Mouse (Mus musculus) CH12.LX (cell line): ENCODE results near the gene Olfr665. TPM values are rescaled to one million over a fixed set of nuclear protein-coding genes. Genes with fewer than 3 reads are reported as not detected.

ENCODE experiments used
- DNase-seq: peaks from one replicate; pipeline ENCODE4 v3.0.0-alpha.2; 2013; ENCODE audit errors: extremely low read depth
- H3K27ac ChIP-seq: 2 replicates; pipeline ENCODE4 v1.5.1; 2012; ENCODE audit warnings: low read depth, mild to moderate bottlenecking, control low read depth, moderate library complexity; ENCODE audit not compliant: insufficient read depth
- H3K27me3 ChIP-seq: replicated peaks from 2 replicates; pipeline ENCODE3; 2012; ENCODE audit warnings: inconsistent platforms
- H3K36me3 ChIP-seq, 2 experiments: replicated peaks in 1 of 2; 2 replicates each; pipeline versions ENCODE3 to v1.6.1; 2012; ENCODE audit warnings: inconsistent platforms in 1 of 2, low read length in 1 of 2, mild to moderate bottlenecking in 1 of 2, mixed read lengths in 1 of 2, moderate library complexity in 1 of 2; ENCODE audit not compliant: control insufficient read depth in 1 of 2, insufficient read depth in 1 of 2
- H3K4me1 ChIP-seq, 2 experiments: 2 replicates each; pipeline ENCODE4 v1.6.1; 2012; ENCODE audit warnings: inconsistent platforms in 1 of 2, moderate library complexity in 1 of 2; ENCODE audit not compliant: insufficient read depth in 2 of 2, control insufficient read depth in 1 of 2
- H3K4me2 ChIP-seq: 2 replicates; pipeline ENCODE4 v1.6.1; 2012; ENCODE audit warnings: low read depth, mild to moderate bottlenecking, control low read depth; ENCODE audit not compliant: poor library complexity, insufficient read depth, severe bottlenecking
- H3K4me3 ChIP-seq, 3 experiments: fragments of 150-350 bp in 1 of 3; sonication (generic) in 1 of 3; replicated peaks in 1 of 3; 2 replicates each; pipeline versions ENCODE3 to v1.5.1; 2011 to 2012; ENCODE audit warnings: low read depth in 2 of 3, low read length in 2 of 3, mild to moderate bottlenecking in 2 of 3, moderate library complexity in 2 of 3, control low read depth in 1 of 3, improper control_type of control experiment in 1 of 3, inconsistent platforms in 1 of 3, mixed read lengths in 1 of 3; ENCODE audit not compliant: poor library complexity in 1 of 3
- H3K79me2 ChIP-seq: replicated peaks from 2 replicates; pipeline ENCODE4 v1.6.1; 2012; ENCODE audit warnings: mild to moderate bottlenecking, moderate library complexity; ENCODE audit not compliant: control insufficient read depth, poor library complexity, insufficient read depth, severe bottlenecking; ENCODE audit errors: extremely low read depth
- H3K9ac ChIP-seq: 2 replicates; pipeline ENCODE4 v1.6.1; 2012; ENCODE audit warnings: low read depth, mild to moderate bottlenecking, control low read depth, moderate library complexity; ENCODE audit not compliant: insufficient read depth
- H3K9me3 ChIP-seq: replicated peaks from 2 replicates; pipeline ENCODE3; 2012; ENCODE audit warnings: low read length, inconsistent platforms, mixed read lengths
- BHLHE40 ChIP-seq: IDR thresholded peaks from 2 replicates; pipeline ENCODE4 v1.6.1; 2011; ENCODE audit warnings: mild to moderate bottlenecking, low read depth, low read length, improper control_type of control experiment
- CHD1 ChIP-seq: IDR thresholded peaks from 2 replicates; pipeline ENCODE4 v1.6.1; 2012; ENCODE audit warnings: low read depth, low read length, improper control_type of control experiment, inconsistent platforms
- CHD2 ChIP-seq: IDR thresholded peaks from 2 replicates; pipeline ENCODE4 v1.6.1; 2011; ENCODE audit warnings: low read length, improper control_type of control experiment
- E2F4 ChIP-seq: IDR thresholded peaks from 2 replicates; pipeline ENCODE4 v1.6.1; 2011; ENCODE audit warnings: low read depth, low read length, improper control_type of control experiment; ENCODE audit not compliant: insufficient replicate concordance
- ELF1 ChIP-seq: IDR thresholded peaks from 2 replicates; pipeline ENCODE4 v1.6.1; 2014; ENCODE audit warnings: low read depth, mild to moderate bottlenecking, inconsistent platforms, low read length, improper control_type of control experiment
- ETS1 ChIP-seq: conservative IDR thresholded peaks from 2 replicates; pipeline ENCODE4 v1.6.1; 2012; ENCODE audit warnings: low read depth, mild to moderate bottlenecking, inconsistent platforms, low read length, improper control_type of control experiment, moderate library complexity
- GABPA ChIP-seq: IDR thresholded peaks from 2 replicates; pipeline ENCODE4 v1.6.1; 2012; ENCODE audit warnings: low read depth, low read length, improper control_type of control experiment, inconsistent platforms; ENCODE audit not compliant: insufficient replicate concordance
- HCFC1 ChIP-seq: IDR thresholded peaks from 2 replicates; pipeline ENCODE4 v1.6.1; 2012; ENCODE audit warnings: low read depth, mild to moderate bottlenecking, inconsistent platforms, low read length, improper control_type of control experiment
- JUN ChIP-seq: IDR thresholded peaks from 2 replicates; pipeline ENCODE4 v1.6.1; 2011; ENCODE audit warnings: low read depth, mild to moderate bottlenecking, low read length, improper control_type of control experiment, moderate library complexity; ENCODE audit not compliant: insufficient read depth
- JUND ChIP-seq: conservative IDR thresholded peaks from 2 replicates; pipeline ENCODE4 v1.6.1; 2011; ENCODE audit warnings: low read depth, low read length, improper control_type of control experiment
- KAT2A ChIP-seq: IDR thresholded peaks from 2 replicates; pipeline ENCODE4 v1.6.1; 2012; ENCODE audit warnings: low read length, improper control_type of control experiment, inconsistent platforms; ENCODE audit not compliant: insufficient replicate concordance
- MAZ ChIP-seq: IDR thresholded peaks from 2 replicates; pipeline ENCODE4 v1.6.1; 2012; ENCODE audit warnings: low read depth, mild to moderate bottlenecking, inconsistent platforms, low read length, improper control_type of control experiment, moderate library complexity
- MXI1 ChIP-seq: IDR thresholded peaks from 2 replicates; pipeline ENCODE4 v1.6.1; 2011; ENCODE audit warnings: mild to moderate bottlenecking, low read depth, low read length, improper control_type of control experiment
- MYC ChIP-seq: IDR thresholded peaks from 2 replicates; pipeline ENCODE4 v1.6.1; 2011; ENCODE audit warnings: low read depth, mild to moderate bottlenecking, improper control_type of control experiment, low read length
- NELFE ChIP-seq: IDR thresholded peaks from 2 replicates; pipeline ENCODE4 v1.6.1; 2011; ENCODE audit warnings: low read depth, low read length, improper control_type of control experiment
- RAD21 ChIP-seq: IDR thresholded peaks from 2 replicates; pipeline ENCODE4 v1.6.1; 2011; ENCODE audit warnings: low read depth, mild to moderate bottlenecking, low read length, improper control_type of control experiment, moderate library complexity
- RCOR1 ChIP-seq: conservative IDR thresholded peaks from 2 replicates; pipeline ENCODE4 v1.6.1; 2012; ENCODE audit warnings: low read depth, mild to moderate bottlenecking, inconsistent platforms, low read length, improper control_type of control experiment
- SMC3 ChIP-seq: IDR thresholded peaks from 2 replicates; pipeline ENCODE4 v1.6.1; 2011; ENCODE audit warnings: low read depth, low read length, improper control_type of control experiment
- TCF12 ChIP-seq: IDR thresholded peaks from 2 replicates; pipeline ENCODE4 v1.6.1; 2014; ENCODE audit warnings: low read depth, mild to moderate bottlenecking, inconsistent platforms, low read length, improper control_type of control experiment
- USF1 ChIP-seq: IDR thresholded peaks from 2 replicates; pipeline ENCODE4 v1.6.1; 2014; ENCODE audit warnings: low read depth, mild to moderate bottlenecking, inconsistent platforms, low read length, improper control_type of control experiment
- ZC3H11A ChIP-seq: IDR thresholded peaks from 2 replicates; pipeline ENCODE4 v1.6.1; 2012; ENCODE audit warnings: low read depth, mild to moderate bottlenecking, inconsistent platforms, low read length, improper control_type of control experiment
- ZKSCAN1 ChIP-seq: IDR thresholded peaks from 2 replicates; pipeline ENCODE4 v1.6.1; 2012; ENCODE audit warnings: low read depth, inconsistent platforms, low read length, improper control_type of control experiment, borderline replicate concordance
- ZNF384 ChIP-seq: IDR thresholded peaks from 2 replicates; pipeline ENCODE4 v1.6.1; 2012; ENCODE audit warnings: low read depth, low read length, improper control_type of control experiment, inconsistent platforms
- dilution Hi-C: fragments of 300-500 bp; cut with MboI; formaldehyde crosslinking; loops from 2 replicates; pipeline ENCODE4 v1.14.3; 2020; ENCODE audit warnings: low sequenced_read_pairs; ENCODE audit not compliant: extremely low pct_unique_long_range_greater_than_20kb, extremely low pct_ligation_motif_present
- in situ Hi-C: fragments of 300-500 bp; cut with MboI; formaldehyde crosslinking; loops from 3 replicates; pipeline ENCODE4 v1.14.3; 2019; ENCODE audit warnings: low sequenced_read_pairs, low pct_ligation_motif_present, low pct_unique_long_range_greater_than_20kb, mixed read lengths
- polyA plus RNA-seq: library from polyadenylated mRNA; unstranded; fragments of >175 nt; gene quantifications from 2 replicates; pipeline ENCODE4 v1.2.1, GENCODE M21; 2012; ENCODE audit warnings: low read depth; ENCODE audit not compliant: insufficient read length
- total RNA-seq, 2 experiments: library from RNA; depleted of rRNA; stranded (reverse); fragments of 300-350 nt in 1 of 2; fragments of >200 nt in 1 of 2; gene quantifications; 2 replicates each; pipeline ENCODE4 v1.2.3; 2012 to 2014

Gene Olfr665
- total and polyA plus RNA-seq, 3 experiments = not detected

GRCm38 (mm10) chr7:104895852-104896251 is 18.0 kb downstream of the Olfr665 start, which contains the start of gene Olfr666:
Olfr666 (minus strand) TSS chr7:104895952.
- Histone ChIP-seq H3K27ac (no peak within 1 kb of the TSS), H3K4me1 (no peaks in the 10 kb centered on the region), H3K36me3 (no peaks in the 10 kb centered on the region), H3K27me3 (no peaks in the 10 kb centered on the region), H3K9ac (no peak within 1 kb of the TSS), H3K79me2 (no peaks in the 10 kb centered on the region), H3K9me3 (no peaks in the 10 kb centered on the region), H3K4me2 (no peak within 1 kb of the TSS), H3K4me3 (no peak within 1 kb of the TSS)
- in situ Hi-C loops = no loop called here
- no peak for DNase-seq
- dilution Hi-C loops = no loop called here
- TF ChIP-seq ZKSCAN1 (no peak), RCOR1 (no peak), SMC3 (no peak), GABPA (no peak), JUN (no peak), ZNF384 (no peak), MXI1 (no peak), ETS1 (no peak), BHLHE40 (no peak), HCFC1 (no peak), USF1 (no peak), NELFE (no peak), MYC (no peak), MAZ (no peak), RAD21 (no peak)

DNA sequence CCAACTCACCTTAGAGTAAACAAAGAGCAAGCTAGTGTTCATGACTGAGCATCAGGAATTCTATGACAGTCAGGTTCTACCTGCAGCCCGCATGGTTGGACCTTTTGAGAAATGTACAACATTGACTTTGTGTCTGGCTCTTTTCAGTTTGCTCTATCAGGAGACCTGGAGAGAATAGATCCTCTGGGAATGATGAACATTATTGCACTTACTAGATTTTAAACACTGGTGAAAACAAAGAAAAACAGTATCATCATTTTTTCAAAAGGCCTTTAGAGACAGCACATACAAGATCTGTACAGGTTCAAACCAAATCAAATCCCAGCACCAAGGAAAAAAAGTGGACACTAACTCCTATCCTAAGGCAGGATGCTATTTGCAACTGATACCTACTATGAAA is 43.6 kb downstream of the Olfr665 start, which contains the start of gene Olfr667:
TSS of gene Olfr667 (minus strand) at position 101 of the 400 bp plus-strand sequence.
- dilution Hi-C loops (no loop called here), in situ Hi-C loops (no loop called here)
- no peak for DNase-seq
- Histone ChIP-seq H3K4me3 (no peak within 1 kb of the TSS), H3K27me3 (no peaks in the 10 kb centered on the region), H3K79me2 (no peaks in the 10 kb centered on the region), H3K4me2 (no peak within 1 kb of the TSS), H3K9ac (no peak within 1 kb of the TSS), H3K4me1 (no peaks in the 10 kb centered on the region), H3K36me3 (no peaks in the 10 kb centered on the region), H3K27ac (no peak within 1 kb of the TSS), H3K9me3 (no peaks in the 10 kb centered on the region)
- TF ChIP-seq TCF12 (no peak), KAT2A (no peak), JUND (no peak), ZKSCAN1 (no peak), GABPA (no peak), NELFE (no peak), E2F4 (no peak), MAZ (no peak), ZC3H11A (no peak), MYC (no peak), CHD2 (no peak), USF1 (no peak), BHLHE40 (no peak), ZNF384 (no peak), MXI1 (no peak), ELF1 (no peak), CHD1 (no peak)
